Mouse (Mus musculus) adrenal gland, postnatal 25 days (tissue): Measurements from ENCODE around the gene Fam107b. TPM values are rescaled to one million over a fixed set of nuclear protein-coding genes. Genes with fewer than 3 reads are reported as not detected.
A peak's percentile ranks its signal among the peaks of the same experiment; 100 is the strongest.
"Not testable (repeated sequence)": the region's sequence is repeated elsewhere in the genome, so short reads cannot be mapped to it uniquely, and the experiment has no call there.

Experiments
- DNase-seq: peaks from one replicate; pipeline ENCODE4 v3.0.0; 2021; ENCODE audit warnings: mixed read lengths
- total RNA-seq: library from RNA; stranded (reverse); gene quantifications from 2 replicates; pipeline ENCODE4 v1.2.3, GENCODE M21; 2021

Fam107b gene
- total RNA-seq, 1 experiment from 2014 or later = 9.5 TPM

DNA sequence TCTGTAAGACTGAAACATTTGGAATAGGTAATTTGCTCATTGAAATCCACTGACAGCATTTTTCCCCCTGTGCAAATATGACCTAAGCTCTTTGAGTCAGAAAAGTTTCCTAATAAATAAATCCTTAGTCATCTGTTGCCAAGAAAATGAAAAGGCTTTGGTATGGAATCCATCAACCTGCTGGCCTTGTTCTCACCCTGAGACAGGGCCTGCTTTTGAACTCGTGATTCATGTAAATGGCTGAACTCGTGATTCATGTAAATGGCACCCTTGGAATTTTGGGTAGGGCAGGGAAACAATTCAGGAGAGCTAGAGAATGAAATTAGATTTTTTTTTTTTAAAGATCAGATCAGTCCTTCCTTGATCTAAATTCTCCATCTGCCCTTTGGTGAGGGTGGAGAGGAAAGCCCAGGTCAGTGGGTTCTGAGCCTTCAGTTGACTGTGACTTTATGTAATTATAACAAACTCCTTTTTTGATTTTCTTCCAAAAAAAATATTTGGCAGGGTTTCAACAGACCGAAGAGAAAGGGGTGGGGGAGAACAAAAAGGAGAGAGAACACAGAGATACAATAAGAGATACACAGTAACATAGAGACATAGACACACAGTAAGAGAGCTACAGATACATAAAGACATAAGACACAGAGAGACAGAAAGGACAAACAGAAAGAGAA is 142.2 kb downstream of the Fam107b start:
- DNase-seq = no peak

DNA sequence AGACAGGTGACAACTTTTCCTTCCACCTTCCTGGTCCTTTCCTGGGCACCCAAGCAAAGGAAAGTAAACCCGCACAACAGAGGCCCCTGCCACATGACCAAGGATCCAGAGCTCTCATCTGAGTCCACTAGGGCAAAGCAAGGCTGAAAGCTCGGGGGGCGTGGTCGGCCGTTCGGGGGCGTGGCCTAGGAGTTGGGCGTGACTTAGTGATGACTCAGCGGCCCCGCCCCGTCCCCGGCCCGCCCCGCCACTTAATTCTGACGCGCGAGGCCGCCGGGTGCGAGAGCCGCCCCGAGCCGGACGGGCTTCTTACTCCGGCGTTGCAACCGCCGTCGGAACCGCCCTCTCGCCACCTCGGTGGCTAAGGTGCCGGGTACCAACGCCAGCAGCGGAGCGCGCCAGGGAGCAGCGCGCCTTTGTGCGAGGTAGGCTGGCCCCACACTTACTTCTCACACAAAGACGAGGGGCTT is 143.0 kb downstream of the Fam107b start:
- DNase-seq = peak; percentile 96

DNA sequence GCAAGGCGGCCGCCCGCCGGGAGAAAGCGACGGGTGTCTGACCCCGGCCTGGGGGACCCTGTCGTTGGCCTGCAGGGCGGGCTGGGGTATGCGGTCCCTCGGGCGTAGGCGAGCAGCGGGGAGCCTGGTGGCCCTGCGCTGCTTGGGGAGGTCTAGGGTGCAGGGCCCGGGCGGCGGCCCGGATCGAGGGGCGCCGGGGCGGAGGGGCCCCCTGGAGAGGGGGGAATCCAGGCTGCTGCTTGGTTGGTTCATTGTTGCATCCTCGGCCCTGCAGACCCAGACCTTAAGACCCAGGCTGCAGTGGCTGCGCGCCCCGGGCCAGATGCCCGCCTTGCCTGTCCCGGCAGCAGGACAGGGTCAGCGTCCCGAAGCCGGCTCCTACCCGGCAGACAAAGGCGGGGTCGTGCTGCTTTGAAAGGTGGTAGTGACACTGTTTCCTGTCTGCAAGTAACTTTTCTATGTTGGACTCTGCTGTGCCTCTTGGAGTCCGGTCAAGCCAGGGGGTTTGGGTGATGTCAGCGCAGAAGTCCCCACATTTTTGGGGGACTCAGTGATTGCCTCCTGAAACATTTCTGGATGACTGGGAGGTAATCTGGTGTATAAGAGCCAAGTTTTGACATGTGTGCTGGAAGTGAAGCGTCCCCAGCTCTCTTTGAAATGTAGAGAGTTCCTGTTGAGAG is 143.5 kb downstream of the Fam107b start:
- DNase-seq = peak; percentile 50

DNA sequence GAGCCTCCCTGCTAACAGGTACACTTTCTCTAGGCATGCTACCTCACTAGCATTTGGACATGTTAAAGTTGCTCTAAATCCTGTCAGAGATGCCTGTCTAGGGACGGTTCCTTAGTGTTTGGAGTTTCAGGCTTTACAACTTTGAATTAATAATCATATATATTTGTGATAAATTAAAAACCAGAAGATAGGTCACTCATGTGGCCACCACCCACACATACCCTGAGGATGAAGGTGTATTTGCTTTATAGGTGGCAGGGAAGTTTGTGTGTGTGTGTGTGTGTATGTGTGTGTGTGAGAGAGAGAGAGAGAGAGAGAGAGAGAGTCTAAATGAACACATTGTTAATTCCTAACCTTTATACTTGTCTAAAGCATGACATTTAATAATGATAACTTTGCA is 144.2 kb downstream of the Fam107b start:
- DNase-seq = no peak

DNA sequence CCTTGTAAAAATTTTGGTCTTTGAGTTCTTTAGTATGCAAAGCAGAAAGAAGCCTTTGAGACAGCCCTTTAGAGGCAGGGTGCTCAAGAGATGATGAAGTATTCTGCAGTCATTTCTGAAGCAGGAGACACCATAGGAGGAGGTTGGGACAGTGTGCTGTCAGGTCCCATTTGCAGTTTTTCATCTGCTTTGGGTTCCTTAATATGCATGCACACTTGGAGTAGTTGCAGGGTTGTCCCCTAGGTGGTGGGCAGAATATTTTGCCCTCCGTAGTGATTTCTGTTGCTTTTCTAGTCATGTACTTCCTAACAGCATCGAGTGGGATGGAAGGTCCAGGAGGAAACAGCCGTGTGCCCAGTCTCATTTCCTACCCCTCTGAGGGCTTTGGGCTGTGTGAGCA is 145.1 kb downstream of the Fam107b start:
- DNase-seq = no peak

DNA sequence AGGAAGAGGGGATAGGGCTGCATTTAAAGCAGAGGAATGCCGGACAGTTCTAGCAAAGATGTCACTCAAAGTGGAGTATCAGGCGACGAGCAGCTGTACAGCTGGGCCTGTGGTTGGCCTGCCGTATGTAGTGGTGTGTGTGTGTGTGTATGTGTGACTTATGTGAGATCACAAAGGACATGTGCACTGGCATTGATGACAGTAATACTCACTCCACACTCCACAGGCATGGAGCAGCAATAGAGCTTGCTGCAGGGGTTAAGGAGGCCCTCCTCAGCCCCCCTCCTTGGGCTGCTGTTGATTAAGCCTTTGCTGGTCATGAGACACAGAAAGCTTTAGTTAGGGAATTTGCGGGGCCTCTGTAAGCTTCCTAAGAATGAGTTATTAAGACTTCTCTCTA is 147.0 kb downstream of the Fam107b start:
- no peak for DNase-seq

DNA sequence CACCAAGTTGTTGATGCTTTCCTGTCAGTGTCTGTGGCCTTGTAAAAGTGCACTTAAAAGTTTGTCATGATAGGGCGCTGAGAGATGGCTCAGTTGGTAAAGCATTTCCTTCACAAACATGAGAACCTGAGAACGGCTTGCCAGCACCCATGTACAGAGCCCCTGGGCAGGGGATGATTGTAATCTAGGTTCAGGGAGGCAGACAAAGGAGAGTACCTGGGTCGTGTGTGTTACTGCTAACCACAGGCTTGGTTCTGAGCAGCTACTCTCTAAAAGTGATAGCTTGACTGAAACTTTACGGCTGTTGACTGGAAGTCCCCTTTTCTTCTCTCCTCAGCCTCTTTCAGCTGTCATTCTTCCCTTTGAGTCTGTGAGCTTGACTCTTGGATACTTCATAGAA is 147.6 kb downstream of the Fam107b start:
- no peak for DNase-seq

DNA sequence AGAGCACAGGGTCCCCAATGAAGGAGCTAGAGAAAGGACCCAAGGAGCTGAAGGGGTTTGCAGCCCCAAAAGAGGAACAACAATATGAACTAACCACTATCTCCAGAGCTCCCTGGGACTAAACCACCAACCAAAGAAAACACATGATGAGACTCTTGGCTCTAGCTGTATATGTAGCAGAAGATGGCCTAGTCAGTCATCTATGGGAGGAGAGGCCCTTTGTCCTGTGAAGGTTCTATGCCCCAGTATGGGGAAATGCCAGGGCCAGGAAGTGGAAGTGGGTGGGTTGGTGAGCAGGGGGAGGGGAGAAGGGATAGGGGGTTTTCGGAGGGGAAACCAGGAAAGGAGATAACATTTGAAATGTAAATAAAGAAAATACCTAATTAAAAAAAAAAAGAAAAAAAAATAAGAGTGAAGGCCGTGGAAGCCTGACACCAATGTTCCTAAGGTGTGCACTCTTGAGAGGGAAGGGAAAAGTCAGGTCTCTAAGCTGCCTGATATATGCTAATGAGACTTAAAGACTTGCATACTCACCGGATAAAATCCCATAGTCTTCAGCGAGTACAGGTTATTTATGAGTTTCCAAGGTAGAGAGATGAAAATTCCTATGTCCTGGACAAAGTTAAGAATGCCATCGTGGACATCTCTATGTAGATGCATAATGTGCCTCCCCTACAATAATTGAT is 149.3 kb downstream of the Fam107b start:
- DNase-seq = not testable (repeated sequence)

DNA sequence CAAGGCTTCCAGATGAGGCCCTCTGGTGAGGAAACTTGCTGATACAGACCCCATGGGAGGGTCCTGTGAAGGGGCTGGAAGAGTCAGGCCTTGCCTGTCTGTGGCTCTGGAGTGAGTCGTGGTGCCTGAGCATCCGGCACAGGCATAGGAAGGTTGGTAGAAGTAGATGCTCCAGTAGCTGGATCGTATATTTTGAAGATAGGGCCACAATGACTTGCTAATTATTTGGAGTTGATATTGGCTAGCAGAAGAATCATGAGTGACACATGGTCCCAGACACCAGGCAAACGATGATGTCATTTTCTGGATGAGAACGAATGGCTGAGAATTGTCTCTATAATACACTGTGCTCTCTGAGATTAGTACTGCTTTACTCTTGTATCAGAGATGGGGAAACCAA is 150.8 kb downstream of the Fam107b start:
- DNase-seq = no peak

DNA sequence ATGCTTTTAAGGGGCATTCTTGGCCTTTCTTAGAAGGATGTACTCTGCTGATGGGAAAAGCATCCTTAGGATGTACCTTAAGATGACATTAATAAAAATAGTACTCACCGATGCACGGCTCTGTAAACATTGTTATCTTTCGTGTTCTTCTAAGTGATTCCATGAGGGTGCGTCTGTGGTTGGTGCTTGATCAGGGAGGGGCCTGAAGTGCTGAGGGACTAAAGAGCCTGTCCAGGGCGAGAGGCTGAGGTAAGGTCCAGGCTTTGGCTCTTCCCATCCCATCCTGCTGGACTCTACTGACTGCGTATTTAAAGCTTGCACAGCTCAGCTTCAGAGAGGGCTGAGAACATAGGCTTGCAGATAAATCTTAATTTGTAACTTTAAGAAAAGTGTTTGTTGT is 151.7 kb downstream of the Fam107b start:
- DNase-seq = no peak

DNA sequence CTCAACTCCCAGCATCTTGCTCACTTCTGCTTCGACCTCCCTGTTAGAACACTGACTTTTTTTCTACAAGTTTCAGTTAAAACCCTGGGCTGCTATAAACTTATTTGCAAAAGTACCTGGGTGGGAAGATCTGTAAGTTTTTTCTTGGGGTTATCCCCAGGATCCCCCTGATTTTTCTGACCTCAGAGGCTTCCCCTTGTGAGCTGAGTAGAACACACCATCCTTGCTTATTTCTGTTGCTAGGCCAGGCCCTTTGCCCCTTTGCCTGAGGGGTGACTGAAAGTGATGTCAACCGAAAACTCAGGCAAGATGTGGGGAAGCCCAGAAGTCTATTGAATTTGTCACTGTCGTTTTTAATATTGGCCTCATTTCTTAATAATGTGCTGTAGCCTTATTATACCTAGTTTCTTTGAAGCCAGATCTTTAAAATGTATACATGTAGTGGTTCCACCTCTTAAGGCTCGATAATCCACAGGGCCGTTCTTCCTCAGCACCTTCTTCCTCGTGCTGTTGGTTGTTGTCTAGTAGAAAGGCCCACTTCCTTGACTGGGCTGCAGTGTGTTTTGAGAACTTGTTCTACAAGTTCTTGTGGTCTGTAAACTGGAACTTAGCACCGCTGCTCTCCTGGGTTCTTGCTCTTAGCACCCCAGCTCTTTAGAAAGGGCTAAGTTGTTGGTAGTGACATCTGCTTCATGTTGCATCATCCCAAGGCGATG is 153.3 kb downstream of the Fam107b start:
- DNase-seq = no peak

DNA sequence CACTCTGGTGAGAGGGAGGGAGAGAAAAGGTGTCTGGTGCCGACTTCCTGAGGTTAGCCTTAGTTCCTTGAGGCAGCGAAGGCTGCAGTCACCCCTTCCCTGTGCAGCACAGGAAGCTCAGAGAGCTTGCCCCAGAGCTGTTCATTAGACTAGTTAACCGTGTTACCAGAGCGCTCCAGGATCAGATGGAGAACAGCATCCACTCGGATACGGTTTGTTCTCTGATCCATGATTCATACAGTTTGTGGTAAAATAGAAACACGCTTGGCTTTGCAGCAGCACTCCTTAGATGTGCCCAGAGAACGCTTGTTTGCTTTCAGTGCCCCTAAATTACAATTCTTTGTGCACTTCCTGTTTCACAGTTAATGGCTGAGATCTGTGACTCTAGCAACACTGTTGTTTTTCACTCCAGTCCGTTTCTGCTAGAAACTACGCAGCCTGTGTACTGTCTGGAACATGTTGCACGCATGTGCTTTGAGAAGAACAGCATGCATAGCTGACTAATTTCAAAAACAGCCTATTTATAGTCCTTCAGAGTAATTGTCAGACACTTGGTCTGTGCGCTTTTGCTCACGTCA is 156.3 kb downstream of the Fam107b start:
- DNase-seq = no peak

DNA sequence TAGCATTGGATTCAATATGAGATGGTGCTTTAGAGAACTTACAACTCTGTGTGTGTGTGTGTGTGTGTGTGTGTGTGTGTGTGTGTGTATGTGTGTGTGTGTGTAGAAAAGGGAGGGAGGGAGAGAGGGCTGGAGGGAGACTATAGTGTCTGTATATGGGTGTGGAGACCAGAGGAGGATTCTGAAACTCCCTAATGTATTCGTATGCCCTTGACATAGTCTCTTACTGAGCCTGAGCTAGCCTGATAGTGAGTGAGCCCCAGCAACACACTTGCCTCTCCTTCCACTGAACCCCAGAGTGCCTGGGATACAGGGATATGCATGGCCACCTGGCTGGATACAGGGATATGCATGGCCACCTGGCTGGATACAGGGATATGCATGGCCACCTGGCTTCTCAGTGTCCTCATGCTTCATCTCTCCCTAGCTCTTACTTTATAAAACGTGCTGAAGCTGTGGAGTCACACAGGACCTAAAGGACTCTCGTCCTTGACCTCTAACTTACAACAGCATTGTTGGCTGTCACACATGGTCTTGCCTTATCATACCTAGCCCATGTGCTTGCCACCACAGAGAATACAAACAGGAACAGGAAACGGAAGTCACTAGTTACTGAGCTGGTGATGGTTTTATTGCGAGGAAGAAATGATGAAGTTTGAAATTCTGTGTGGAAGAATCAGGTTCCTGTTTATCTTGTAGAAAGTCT is 157.1 kb downstream of the Fam107b start:
- no peak for DNase-seq

DNA sequence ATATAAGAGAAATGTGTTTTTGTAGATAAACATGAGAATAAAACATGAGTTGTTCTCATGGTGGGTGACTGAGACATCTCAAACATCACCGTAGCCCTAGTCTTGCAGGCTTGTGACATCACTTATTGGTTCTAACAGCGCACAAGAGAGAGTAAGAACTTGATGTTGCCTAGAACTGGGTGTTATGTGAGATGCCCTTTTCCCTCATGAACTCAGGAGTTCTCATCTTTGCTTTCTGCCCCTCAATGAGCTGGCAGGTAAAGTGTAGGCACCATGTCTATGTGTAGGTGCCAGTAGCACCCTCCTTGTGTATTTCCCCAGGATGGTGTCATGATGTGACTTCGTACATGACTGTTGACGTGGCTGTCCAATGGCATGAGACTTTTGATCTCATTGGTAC is 157.8 kb downstream of the Fam107b start:
- no peak for DNase-seq

DNA sequence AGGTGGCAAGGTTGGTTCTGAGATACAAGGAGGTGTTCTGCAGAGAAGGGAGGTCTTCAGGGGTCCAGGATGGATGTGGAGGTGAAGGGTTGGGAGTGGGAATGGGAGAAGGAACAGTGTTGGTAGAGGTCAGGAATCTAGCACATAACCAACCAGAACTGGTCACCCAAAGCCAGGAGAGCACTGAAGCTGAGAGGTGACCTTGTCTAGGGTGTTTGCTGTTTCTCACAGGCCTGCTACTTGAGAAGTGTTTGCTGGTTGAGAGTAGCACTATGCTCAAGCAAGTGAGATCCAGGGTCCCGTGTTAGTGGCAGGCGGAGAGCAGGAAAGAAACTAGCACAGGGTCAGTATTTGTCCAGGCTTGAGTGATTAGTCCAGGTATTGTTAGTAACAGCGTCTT is 159.3 kb downstream of the Fam107b start:
- no peak for DNase-seq

DNA sequence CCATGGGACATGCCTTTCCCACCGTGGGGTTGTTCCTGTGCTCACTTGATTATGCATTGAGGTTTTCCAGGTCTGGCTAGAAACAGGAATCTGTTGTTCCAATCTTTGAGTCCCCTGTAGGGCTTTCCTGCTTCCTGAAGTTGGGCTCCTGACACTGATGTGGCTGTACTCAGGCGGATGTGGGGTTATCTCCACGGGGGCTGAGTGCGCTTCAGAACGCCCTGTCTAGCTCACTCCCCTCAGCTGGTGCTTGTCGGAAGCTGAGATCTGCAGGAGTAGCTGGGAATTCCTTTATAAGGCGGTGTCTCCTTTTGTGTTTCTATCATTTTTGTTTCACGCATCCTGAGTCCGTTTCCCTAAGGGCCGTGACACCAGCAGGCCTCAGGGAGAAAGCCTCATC is 160.5 kb downstream of the Fam107b start:
- DNase-seq = no peak

DNA sequence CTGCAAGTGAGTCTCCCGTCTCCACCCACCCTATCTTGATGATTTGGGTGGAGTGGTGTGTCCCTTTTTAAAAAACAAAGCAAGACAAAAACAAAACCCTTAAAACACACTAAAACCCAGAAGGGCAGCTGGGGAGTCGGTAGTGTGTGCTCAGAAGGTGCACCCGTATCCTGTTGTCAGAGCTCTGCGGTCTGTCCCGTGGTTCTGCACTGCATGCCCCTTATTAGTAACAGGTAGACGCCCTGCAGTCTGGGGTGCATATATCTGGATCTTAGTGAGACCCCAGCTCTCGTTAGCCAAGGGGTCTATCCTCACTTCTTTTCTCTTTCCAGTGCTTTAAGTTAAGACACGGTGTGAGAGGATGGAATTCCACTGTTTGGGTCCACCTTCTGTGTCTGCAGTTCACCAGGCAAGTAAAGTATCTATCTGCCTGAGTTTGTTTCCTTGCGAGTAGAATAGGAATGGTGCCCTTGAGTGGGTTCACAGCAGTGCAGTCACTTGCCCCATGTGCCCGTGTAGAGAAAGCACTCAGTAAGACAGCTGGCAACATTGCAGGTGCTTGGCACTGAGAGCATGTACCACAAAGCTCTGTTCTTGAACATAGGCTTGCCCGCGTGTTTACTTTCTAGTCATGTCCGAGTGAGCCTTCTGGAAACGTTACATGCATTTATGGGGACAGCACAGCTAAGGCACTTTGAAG is 161.2 kb downstream of the Fam107b start:
- DNase-seq = no peak

DNA sequence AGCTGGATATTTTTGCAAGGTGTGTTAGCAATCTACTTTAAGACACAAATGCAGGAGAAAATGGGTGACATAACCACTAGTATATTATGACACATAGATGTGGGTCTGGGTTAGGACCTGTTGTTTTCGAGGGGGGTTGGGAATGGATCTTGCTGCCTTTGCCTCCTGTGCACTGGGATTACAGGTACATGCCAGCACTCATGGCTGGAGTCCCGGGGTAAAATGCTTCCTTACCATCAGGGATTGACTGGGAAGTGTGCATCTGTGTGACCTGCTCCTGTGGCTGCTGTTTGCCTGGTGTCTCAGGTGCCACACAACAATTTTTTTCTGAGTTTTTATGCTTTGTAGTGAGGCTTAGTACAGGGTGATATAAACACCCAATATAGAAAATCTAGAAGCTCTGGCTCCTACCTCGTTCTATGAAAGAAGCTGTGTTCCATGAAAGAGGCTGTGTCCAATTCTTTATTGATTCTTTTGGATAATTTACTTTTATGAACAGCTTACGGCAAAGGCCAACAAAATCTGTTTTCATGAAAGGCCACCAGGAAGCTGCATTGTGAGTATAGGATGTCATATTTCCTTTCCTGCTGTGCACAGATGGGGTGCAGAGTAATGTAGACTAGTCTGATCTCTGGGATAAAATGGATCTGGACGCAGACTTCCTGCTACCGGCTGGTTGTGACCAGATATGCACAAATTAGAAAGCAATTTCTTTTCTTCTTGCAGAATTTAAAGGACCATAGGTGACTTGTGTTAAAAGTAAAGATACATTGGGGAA is 167.8 kb downstream of the Fam107b start:
- DNase-seq = no peak

DNA sequence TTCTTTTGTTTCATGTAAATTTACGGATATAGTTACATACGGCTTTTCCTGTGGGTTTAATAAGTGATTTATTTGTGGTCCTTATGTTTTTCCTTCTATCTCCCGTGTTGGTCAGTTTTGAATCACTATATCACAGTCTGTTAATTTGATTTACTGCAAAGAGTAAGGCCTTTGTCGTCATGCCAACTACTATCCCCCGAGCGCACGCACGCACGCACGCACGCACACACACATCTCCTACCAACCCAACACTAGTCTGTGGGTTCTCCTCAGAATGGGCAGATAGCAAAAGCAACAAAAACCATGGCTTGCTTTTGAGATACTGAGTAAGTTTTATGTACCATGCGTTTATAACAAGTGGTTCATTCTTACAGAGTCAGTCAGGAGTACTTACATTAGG is 168.4 kb downstream of the Fam107b start:
- DNase-seq = no peak

DNA sequence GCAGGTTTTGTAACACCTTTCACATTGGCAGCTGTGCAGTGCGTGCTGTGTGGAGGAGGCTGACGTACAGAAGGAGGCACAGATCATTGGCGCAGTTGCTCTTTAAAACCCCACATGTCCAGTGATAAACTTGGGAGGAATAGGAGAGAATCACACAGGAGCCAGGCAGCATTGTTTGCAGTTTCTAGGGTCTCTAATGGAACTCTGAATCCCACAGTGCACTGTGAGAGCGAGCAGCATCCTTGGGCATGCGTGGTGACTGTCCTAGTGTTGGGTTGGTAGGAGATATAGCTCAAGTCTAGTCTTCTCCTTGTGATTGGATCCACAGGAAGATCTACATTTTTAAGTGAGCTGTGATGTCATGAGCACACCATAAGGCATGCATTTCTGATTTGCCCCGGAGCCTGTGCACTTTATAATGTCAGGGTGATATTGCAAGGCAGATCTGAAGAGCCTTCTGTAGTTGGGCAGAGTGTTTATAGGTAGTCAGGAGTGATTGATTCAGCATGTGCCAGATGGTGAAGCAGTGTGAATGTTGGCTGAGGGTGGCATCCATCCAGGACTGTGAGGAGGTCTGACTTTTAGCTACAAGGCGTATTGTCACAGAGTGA is 169.2 kb downstream of the Fam107b start:
- no peak for DNase-seq
